In the genomic region with DNA sequence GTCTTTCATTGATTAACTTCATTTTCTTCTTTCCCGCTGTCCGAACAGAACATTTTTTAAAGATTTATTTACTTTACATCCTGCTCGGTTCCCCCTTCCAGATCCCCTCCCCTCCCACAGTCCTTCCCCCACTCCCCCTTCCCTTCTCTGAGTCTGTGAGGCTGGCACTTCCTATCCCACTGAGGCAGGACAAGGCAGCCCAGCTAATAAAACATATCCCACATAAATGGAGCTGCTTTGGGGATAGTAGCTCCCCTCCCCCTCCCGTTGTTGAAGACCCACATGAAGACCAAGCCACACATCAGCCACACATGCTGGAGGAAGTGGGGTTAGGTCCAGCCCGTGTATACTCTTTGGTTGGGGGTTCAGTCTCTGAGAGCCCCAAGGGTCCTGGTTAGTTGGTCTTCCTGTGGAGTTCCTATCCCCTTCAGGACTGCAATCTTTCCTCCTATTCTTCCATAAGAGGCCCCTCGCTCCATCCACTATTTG, we compare ENCODE assay signal across 8 mouse cellular contexts. TPM values are rescaled to one million over a fixed set of nuclear protein-coding genes. Genes with fewer than 3 reads are reported as not detected.
DNase-seq lines count a peak whose midpoint lies in the region; ATAC-seq and TF ChIP-seq lines count a peak whose summit lies in the region.

No protein-coding gene starts in this region.

- no peak for TF ChIP-seq POLR2A in small intestine, adult 2 months (IDR thresholded peaks at IDR 0.05; ENCODE audit: low read depth, low read length)

- no peaks in the 10 kb centered on the region for H3K9me3 ChIP-seq in lung, embryonic 14.5 days (ENCODE audit: low read depth, low read length)
- H3K9me3 ChIP-seq in forebrain, embryonic 15.5 days: no peaks in the 10 kb centered on the region
- H3K9me3 ChIP-seq in limb, embryonic 15.5 days: no peaks in the 10 kb centered on the region

- peak overlapping the region; percentile 75; the same call in 1 of the 2 replicates for H3K27ac ChIP-seq in lung, embryonic 14.5 days (ENCODE audit: low read depth)
- H3K27ac ChIP-seq in forebrain, embryonic 15.5 days (replicated peaks): no peak overlapping the region
- H3K27ac ChIP-seq in limb, embryonic 15.5 days: 0 out of 2 replicates have a peak overlapping the region, but pooled peaks have one; percentile 82
- H3K27ac ChIP-seq in small intestine, adult 2 months (ENCODE audit: insufficient read depth, low read depth, low read length): no peak overlapping the region

- no peaks in the 10 kb centered on the region for H3K27me3 ChIP-seq in lung, embryonic 14.5 days (ENCODE audit: insufficient read depth, low read length)
- no peaks in the 10 kb centered on the region for H3K27me3 ChIP-seq in forebrain, embryonic 15.5 days
- no peaks in the 10 kb centered on the region for H3K27me3 ChIP-seq in limb, embryonic 15.5 days
- H3K27me3 ChIP-seq in small intestine, adult 2 months (ENCODE audit: control insufficient read depth, insufficient read depth, low read length): no peaks in the 10 kb centered on the region

- peak overlapping the region; percentile 68 for H3K9ac ChIP-seq in lung, embryonic 14.5 days
- peak overlapping the region; percentile 75 for H3K9ac ChIP-seq in forebrain, embryonic 15.5 days (replicated peaks)
- H3K9ac ChIP-seq in limb, embryonic 15.5 days: peak overlapping the region; percentile 49; the same call in 1 of the 2 replicates

- H3K36me3 ChIP-seq in lung, embryonic 14.5 days (ENCODE audit: insufficient read depth): no peaks in the 10 kb centered on the region
- H3K36me3 ChIP-seq in forebrain, embryonic 15.5 days: no peaks in the 10 kb centered on the region
- no peaks in the 10 kb centered on the region for H3K36me3 ChIP-seq in limb, embryonic 15.5 days
- H3K36me3 ChIP-seq in small intestine, adult 2 months (ENCODE audit: control insufficient read depth, insufficient read depth, low read length): no peaks in the 10 kb centered on the region

- 43% methylated on average over 6 of the region's 6 CpGs for WGBS in lung, embryonic 14.5 days
- 58% methylated on average over 6 of the region's 6 CpGs for WGBS in forebrain, embryonic 15.5 days
- WGBS in limb, embryonic 15.5 days: 44% methylated on average over 6 of the region's 6 CpGs
- WGBS in small intestine, adult 2 months: 44% methylated on average over 6 of the region's 6 CpGs

- no peak for DNase-seq in lung, embryonic 14.5 days
- DNase-seq in lung, postnatal 4 days: no peak
- DNase-seq in thymus, postnatal 10 days (ENCODE audit: low spot score in 2 of 2): no peak
- DNase-seq in gastrocnemius, adult 18-20 months (ENCODE audit: low spot score): no peak
- DNase-seq in right cerebral cortex, postnatal 36 days (ENCODE audit: low spot score in 2 of 2): no peak

- peak overlapping the region; percentile 79 for H3K4me2 ChIP-seq in lung, embryonic 14.5 days
- H3K4me2 ChIP-seq in forebrain, embryonic 15.5 days (replicated peaks): peak overlapping the region; percentile 57
- H3K4me2 ChIP-seq in limb, embryonic 15.5 days: peak overlapping the region; percentile 72

- peak; percentile 13; the same call in 1 of the 2 replicates for ATAC-seq in lung, embryonic 14.5 days (ENCODE audit: insufficient read depth)
- ATAC-seq in forebrain, embryonic 15.5 days (replicated peaks): peak; percentile 49
- ATAC-seq in limb, embryonic 15.5 days (ENCODE audit: insufficient number of reproducible peaks, low FRiP score, low TSS enrichment, low read depth): no peak

- 0 out of 2 replicates have a peak, but pooled peaks cover 7% of the 10 kb centered on the region for H3K4me1 ChIP-seq in lung, embryonic 14.5 days (ENCODE audit: insufficient read depth)
- peaks cover 9% of the 10 kb centered on the region; the same call in 1 of the 2 replicates for H3K4me1 ChIP-seq in forebrain, embryonic 15.5 days
- peaks cover 3% of the 10 kb centered on the region; the same call in 1 of the 2 replicates for H3K4me1 ChIP-seq in limb, embryonic 15.5 days
- peaks cover 8% of the 10 kb centered on the region for H3K4me1 ChIP-seq in small intestine, adult 2 months (ENCODE audit: control insufficient read depth, insufficient read depth, insufficient read length, low read length)

- TF ChIP-seq CTCF in lung, embryonic 14.5 days (IDR thresholded peaks at IDR 0.05; ENCODE audit: low read depth): no peak
- no peak for TF ChIP-seq CTCF in small intestine, adult 2 months (IDR thresholded peaks at IDR 0.05; ENCODE audit: extremely low read depth, insufficient read length, insufficient replicate concordance, low read depth, low read length)

- peak overlapping the region; percentile 88 for H3K4me3 ChIP-seq in lung, embryonic 14.5 days (ENCODE audit: low read depth, low read length)
- H3K4me3 ChIP-seq in forebrain, embryonic 15.5 days: peak overlapping the region; percentile 71
- peak overlapping the region; percentile 93 for H3K4me3 ChIP-seq in limb, embryonic 15.5 days
- peak overlapping the region; percentile 75 for H3K4me3 ChIP-seq in small intestine, adult 2 months (ENCODE audit: low read depth, low read length)

RNA-seq across cellular contexts. Expression of gene Fam135a, which starts 0.8 kb away (rescaled TPM):
- 31.4 and 34.3 TPM in 2 replicates for polyA plus RNA-seq in lung, embryonic 14.5 days (2014; fragmentation: Nextera tagmentation; extraction: Ambion mirVana)
- 31.0 and 32.2 TPM in 2 replicates for polyA plus RNA-seq in forebrain, embryonic 15.5 days (2015; fragmentation: Nextera tagmentation; extraction: Ambion mirVana)
- 32.5 and 34.4 TPM in 2 replicates for polyA plus RNA-seq in limb, embryonic 15.5 days (2015; fragmentation: Nextera tagmentation; extraction: Ambion mirVana)
- 2.7 and 6.7 TPM in 2 replicates for polyA plus RNA-seq in small intestine, adult 2 months (2012; rRNA removed)
- total RNA-seq in gastrocnemius, adult 18-20 months (2021): 10 to 100 TPM; 18.0 to 20.8 TPM

Comparison
In these comparisons a context has a peak if more than half of its experiments do, and no peak if none do; other contexts are left out.
1. H3K27ac ChIP-seq: peak in lung, embryonic 14.5 days (single experiment) and limb, embryonic 15.5 days (single experiment); none in forebrain, embryonic 15.5 days (single experiment) and small intestine, adult 2 months (single experiment).
2. Peak in every context shown above with its lines, with median percentiles within 50 percentile points of each other: H3K4me2 ChIP-seq, H3K4me3 ChIP-seq and H3K9ac ChIP-seq.